Mouse (Mus musculus) C2C12 (cell line): Measurements from ENCODE around the gene Pigf. TPM values are rescaled to one million over a fixed set of nuclear protein-coding genes. Genes with fewer than 3 reads are reported as not detected.

Experiments used
- H3K27me3 ChIP-seq: one replicate; pipeline ENCODE4 v1.6.1; 2011; ENCODE audit not compliant: control insufficient read depth, insufficient read depth, insufficient read length
- H3K36me3 ChIP-seq: one replicate; pipeline ENCODE4 v1.6.1; 2011; ENCODE audit not compliant: control insufficient read depth, insufficient read depth
- H3K4me3 ChIP-seq: one replicate; pipeline ENCODE4 v1.5.1; 2011; ENCODE audit warnings: mild to moderate bottlenecking, control low read depth; ENCODE audit not compliant: poor library complexity, insufficient read depth, severe bottlenecking
- H3K79me2 ChIP-seq: one replicate; pipeline ENCODE4 v1.6.1; 2011; ENCODE audit not compliant: control insufficient read depth, insufficient read depth
- H3K79me3 ChIP-seq: one replicate; pipeline ENCODE4 v1.6.1; 2011; ENCODE audit warnings: low read depth, control low read depth
- H3ac ChIP-seq: one replicate; pipeline ENCODE3; 2011; ENCODE audit warnings: low read depth; ENCODE audit not compliant: control insufficient read depth, insufficient read length
- CEBPB ChIP-seq: IDR thresholded peaks from one replicate; pipeline ENCODE4 v1.6.1; 2011; ENCODE audit warnings: low read depth, mild to moderate bottlenecking, control low read depth, moderate library complexity
- CTCF ChIP-seq: IDR thresholded peaks from one replicate; pipeline ENCODE4 v1.5.1; 2011; ENCODE audit not compliant: control insufficient read depth, insufficient read depth, insufficient read length
- FOSL1 ChIP-seq: IDR thresholded peaks from one replicate; pipeline ENCODE4 v1.8.0; 2011; ENCODE audit warnings: mild to moderate bottlenecking, low read length; ENCODE audit not compliant: poor library complexity, insufficient read depth, severe bottlenecking
- MAX ChIP-seq: IDR thresholded peaks from one replicate; pipeline ENCODE4 v1.6.1; 2011; ENCODE audit warnings: mild to moderate bottlenecking, control low read depth
- MYOD1 ChIP-seq: IDR thresholded peaks from one replicate; pipeline ENCODE4 v1.6.1; 2011; ENCODE audit warnings: low read depth; ENCODE audit not compliant: control insufficient read depth, insufficient read length
- MYOG ChIP-seq: IDR thresholded peaks from one replicate; pipeline ENCODE4 v1.6.1; 2011; ENCODE audit not compliant: control insufficient read depth, insufficient read length; ENCODE audit errors: extremely low read depth
- USF1 ChIP-seq: IDR thresholded peaks from one replicate; pipeline ENCODE4 v1.6.1; 2011; ENCODE audit warnings: low read depth, mild to moderate bottlenecking, control low read depth, moderate library complexity
- polyA plus RNA-seq: library from polyadenylated mRNA; unstranded; fragments of >200 nt; fragmentation: generic; extraction: Trizol; gene quantifications from one replicate; pipeline ENCODE4 v1.2.1, GENCODE M21; 2012; ENCODE audit warnings: missing spikeins

Pigf gene
- polyA plus RNA-seq, 1 experiment, result 29.5 TPM

- TF ChIP-seq MYOD1, result no peak
- no peak for TF ChIP-seq CTCF
- no peak for TF ChIP-seq FOSL1
- TF ChIP-seq USF1, result no peak
- TF ChIP-seq MAX, result no peak
- TF ChIP-seq MYOG, result no peak
- TF ChIP-seq CEBPB, result no peak
- H3K36me3 ChIP-seq, result peaks cover 10% of the 10 kb centered on the region
- no peak overlapping the region for H3K4me3 ChIP-seq
- no peak overlapping the region for H3ac ChIP-seq
- H3K79me3 ChIP-seq, result no peaks in the 10 kb centered on the region
- peaks cover 4% of the 10 kb centered on the region for H3K79me2 ChIP-seq
- H3K27me3 ChIP-seq, result no peaks in the 10 kb centered on the region
These were observed 48.8 kb downstream of the Pigf start for GRCm38 (mm10) chr17:86976387-86976786.

GRCm38 (mm10) chr17:86973097-86973496 lies 52.1 kb downstream of the Pigf start:
- no peaks in the 10 kb centered on the region for H3K27me3 ChIP-seq
- no peak for TF ChIP-seq FOSL1
- TF ChIP-seq MAX, result no peak
- peaks cover 4% of the 10 kb centered on the region for H3K36me3 ChIP-seq
- H3K4me3 ChIP-seq, result no peak overlapping the region
- H3ac ChIP-seq, result no peak overlapping the region
- peaks cover 1% of the 10 kb centered on the region for H3K79me3 ChIP-seq
- H3K79me2 ChIP-seq, result peaks cover 29% of the 10 kb centered on the region

GRCm38 (mm10) chr17:86971860-86972259 lies 53.3 kb downstream of the Pigf start:
- H3K79me3 ChIP-seq, result peaks cover 5% of the 10 kb centered on the region
- H3K79me2 ChIP-seq, result peaks cover 40% of the 10 kb centered on the region
- H3K27me3 ChIP-seq, result no peaks in the 10 kb centered on the region
- H3K4me3 ChIP-seq, result no peak overlapping the region
- H3ac ChIP-seq, result no peak overlapping the region
- no peak for TF ChIP-seq MYOG
- peaks cover 6% of the 10 kb centered on the region for H3K36me3 ChIP-seq

GRCm38 (mm10) chr17:86971036-86971435 lies 54.2 kb downstream of the Pigf start:
- no peak overlapping the region for H3ac ChIP-seq
- no peaks in the 10 kb centered on the region for H3K27me3 ChIP-seq
- H3K79me2 ChIP-seq, result peaks cover 45% of the 10 kb centered on the region
- H3K36me3 ChIP-seq, result peaks cover 9% of the 10 kb centered on the region
- H3K79me3 ChIP-seq, result peaks cover 5% of the 10 kb centered on the region
- H3K4me3 ChIP-seq, result no peak overlapping the region
- no peak for TF ChIP-seq MYOG
- TF ChIP-seq CTCF, result no peak
- no peak for TF ChIP-seq CEBPB
- TF ChIP-seq MAX, result no peak
- no peak for TF ChIP-seq FOSL1
- no peak for TF ChIP-seq MYOD1
- TF ChIP-seq USF1, result no peak

- no peak overlapping the region for H3ac ChIP-seq
- H3K4me3 ChIP-seq, result no peak overlapping the region
- peaks cover 11% of the 10 kb centered on the region for H3K36me3 ChIP-seq
- H3K27me3 ChIP-seq, result no peaks in the 10 kb centered on the region
- TF ChIP-seq MYOD1, result no peak
- no peak for TF ChIP-seq FOSL1
- no peak for TF ChIP-seq USF1
- TF ChIP-seq CTCF, result no peak
- peaks cover 54% of the 10 kb centered on the region for H3K79me2 ChIP-seq
- H3K79me3 ChIP-seq, result peaks cover 6% of the 10 kb centered on the region
These were observed 55.0 kb downstream of the Pigf start for GRCm38 (mm10) chr17:86970026-86970750.

- Histone ChIP-seq H3ac (no peak overlapping the region), H3K79me2 (peaks cover 59% of the 10 kb centered on the region), H3K4me3 (no peak overlapping the region), H3K27me3 (no peaks in the 10 kb centered on the region), H3K79me3 (peaks cover 6% of the 10 kb centered on the region), H3K36me3 (peaks cover 11% of the 10 kb centered on the region)
- TF ChIP-seq CEBPB (no peak), MYOD1 (no peak), FOSL1 (no peak), MAX (no peak), MYOG (no peak), USF1 (no peak), CTCF (no peak)
These were observed 55.6 kb downstream of the Pigf start for GRCm38 (mm10) chr17:86969582-86969981.

- Histone ChIP-seq H3K27me3 (no peaks in the 10 kb centered on the region), H3K79me3 (peaks cover 6% of the 10 kb centered on the region), H3K79me2 (peaks cover 67% of the 10 kb centered on the region), H3K36me3 (peaks cover 11% of the 10 kb centered on the region), H3ac (no peak overlapping the region), H3K4me3 (no peak overlapping the region)
- TF ChIP-seq MAX (no peak), CTCF (no peak), MYOG (no peak), FOSL1 (no peak), USF1 (no peak), CEBPB (no peak), MYOD1 (no peak)
These were observed 56.6 kb downstream of the Pigf start for GRCm38 (mm10) chr17:86968581-86968980.
